ENCODE assay signal across 9 mouse cellular contexts in genomic region chr2:161214681-161215458, GRCm38 (mm10).
DNase-seq lines count a peak whose midpoint lies in the region; ATAC-seq lines count a peak whose summit lies in the region.
"Had no signal": no experiment of that assay in that cellular context is flagged by ENCODE, and none has a peak within 500 bp of the region (broad histone marks: within the 10 kb centered on the region; RNA-seq: fewer than 3 reads in every experiment).

No protein-coding gene starts in this region.

- H3K4me2 ChIP-seq in intestine, embryonic 15.5 days (replicated peaks): no peak overlapping the region
- no peak overlapping the region for H3K4me2 ChIP-seq in midbrain, embryonic 12.5 days (replicated peaks)
- H3K4me2 ChIP-seq in stomach, embryonic 15.5 days: no peak overlapping the region

- no peaks in the 10 kb centered on the region for H3K36me3 ChIP-seq in intestine, embryonic 15.5 days
- H3K36me3 ChIP-seq in midbrain, embryonic 12.5 days: no peaks in the 10 kb centered on the region
- no peaks in the 10 kb centered on the region for H3K36me3 ChIP-seq in stomach, embryonic 15.5 days

- 26% methylated on average over 15 of the region's 15 CpGs for WGBS in intestine, embryonic 15.5 days
- WGBS in midbrain, embryonic 12.5 days: 22% methylated on average over 15 of the region's 15 CpGs
- 26% methylated on average over 15 of the region's 15 CpGs for whole genome bisulfite sequencing in stomach, embryonic 15.5 days

- H3K9ac ChIP-seq in intestine, embryonic 15.5 days: no peak overlapping the region
- no peak overlapping the region for H3K9ac ChIP-seq in midbrain, embryonic 12.5 days (replicated peaks)
- H3K9ac ChIP-seq in stomach, embryonic 15.5 days: no peak overlapping the region

- no peaks in the 10 kb centered on the region for H3K9me3 ChIP-seq in intestine, embryonic 15.5 days
- no peaks in the 10 kb centered on the region for H3K9me3 ChIP-seq in midbrain, embryonic 12.5 days
- H3K9me3 ChIP-seq in stomach, embryonic 15.5 days: no peaks in the 10 kb centered on the region

- H3K27me3 ChIP-seq in intestine, embryonic 15.5 days (replicated peaks): no peaks in the 10 kb centered on the region
- H3K27me3 ChIP-seq in midbrain, embryonic 12.5 days: peaks cover 7% of the 10 kb centered on the region; the same call in 1 of the 2 replicates
- no peaks in the 10 kb centered on the region for H3K27me3 ChIP-seq in stomach, embryonic 15.5 days (replicated peaks)

- H3K27ac ChIP-seq in intestine, embryonic 15.5 days: no peak overlapping the region
- no peak overlapping the region for H3K27ac ChIP-seq in midbrain, embryonic 12.5 days (replicated peaks)
- no peak overlapping the region for H3K27ac ChIP-seq in stomach, embryonic 15.5 days

- peak; percentile 70 for DNase-seq in 416B (ENCODE audit: low read depth)
- DNase-seq in adrenal gland, postnatal 10 days: peak; percentile 85
- peak; percentile 75 for DNase-seq in embryo, embryonic 11.5 days (ENCODE audit: low read depth, low spot score)
- DNase-seq in gastrocnemius, postnatal 36 days: peak; percentile 65 to 67
- DNase-seq in left cerebral cortex, adult 9 months (ENCODE audit: low spot score in 2 of 2): peak; percentile 35 to 86

- no peaks in the 10 kb centered on the region for H3K4me1 ChIP-seq in intestine, embryonic 15.5 days (replicated peaks)
- peaks cover 14% of the 10 kb centered on the region for H3K4me1 ChIP-seq in midbrain, embryonic 12.5 days
- H3K4me1 ChIP-seq in stomach, embryonic 15.5 days: no peaks in the 10 kb centered on the region

- peak; percentile 69; the same call in 1 of the 2 replicates for ATAC-seq in intestine, embryonic 15.5 days
- peak; percentile 70; the same call in 1 of the 2 replicates for ATAC-seq in midbrain, embryonic 12.5 days (ENCODE audit: low FRiP score, low read depth)
- ATAC-seq in stomach, embryonic 15.5 days (ENCODE audit: insufficient read depth, low FRiP score, low read depth): 0 out of 2 replicates have a peak, but pooled peaks have one; percentile 65

- intact Hi-C loops in gastrocnemius, postnatal 36 days (cut with DNase I): no loop called here

- no peak overlapping the region for H3K4me3 ChIP-seq in intestine, embryonic 15.5 days (replicated peaks)
- H3K4me3 ChIP-seq in midbrain, embryonic 12.5 days: no peak overlapping the region
- H3K4me3 ChIP-seq in stomach, embryonic 15.5 days (replicated peaks): no peak overlapping the region
- H3K4me3 ChIP-seq: erythroblast, embryonic 14.5 days had no signal
